Mouse (Mus musculus) gastrocnemius, postnatal 36 days (tissue): ENCODE measurements around the gene Slco2a1. TPM values are rescaled to one million over a fixed set of nuclear protein-coding genes. Genes with fewer than 3 reads are reported as not detected.
A peak's percentile ranks its signal among the peaks of the same experiment; 100 is the strongest.

Source experiments
- DNase-seq, 2 experiments: peaks; one replicate each; pipeline ENCODE4 v3.0.0; 2022
- intact Hi-C: fragments of 180-260 bp; cut with DNase I; formaldehyde crosslinking; loops from one replicate; pipeline ENCODE4 v1.15.1; 2025
- long read RNA-seq, 2 experiments: library from polyadenylated mRNA; stranded (forward); transcript quantifications; one replicate each; pipeline ENCODE4 v2.0.0; 2021
- total RNA-seq, 2 experiments: library from RNA; stranded (reverse); gene quantifications; 2 replicates each; pipeline ENCODE4 v1.2.3; 2021

Slco2a1 gene
- under 1 TPM; 0.54 to 0.64 TPM for total RNA-seq
- long read RNA-seq, experiment 1, partial matches to known transcripts = 0 of 1 reads
- long read RNA-seq, experiment 1, other reads (novel, unspliced or antisense) = 1 of 1 reads
- long read RNA-seq, experiment 2, partial matches to known transcripts = 0 of 1 reads
- long read RNA-seq, experiment 2, other reads (novel, unspliced or antisense) = 1 of 1 reads

GRCm38 (mm10) chr9:102988462-102988861, at the start of gene Slco2a1:
TSS of gene Slco2a1 (plus strand) at chr9:102988712.
- intact Hi-C loops = no loop called here
- DNase-seq = no peak

- intact Hi-C loops = no loop called here
- DNase-seq = no peak
These were observed 46.3 kb upstream of the Slco2a1 start for GRCm38 (mm10) chr9:102942221-102942620.

GRCm38 (mm10) chr9:102944891-102945290, 43.6 kb upstream of the Slco2a1 start:
- no peak for DNase-seq
- intact Hi-C loops = no loop called here

GRCm38 (mm10) chr9:102946469-102947015, 42.0 kb upstream of the Slco2a1 start:
- intact Hi-C loops = no loop called here
- DNase-seq = no peak

- intact Hi-C loops = no loop called here
- DNase-seq = no peak
These were observed 39.8 kb upstream of the Slco2a1 start for GRCm38 (mm10) chr9:102948706-102949105.

- intact Hi-C loops = no loop called here
- no peak for DNase-seq
These were observed 37.2 kb upstream of the Slco2a1 start for GRCm38 (mm10) chr9:102951091-102951994.

GRCm38 (mm10) chr9:102955866-102956265, 32.6 kb upstream of the Slco2a1 start:
- intact Hi-C loops = no loop called here

GRCm38 (mm10) chr9:102958703-102959102, 29.8 kb upstream of the Slco2a1 start:
- intact Hi-C loops = no loop called here
- no peak for DNase-seq

More at GRCm38 (mm10) chr9:102955866-102956265, 32.6 kb upstream of the Slco2a1 start:
- DNase-seq = no peak

GRCm38 (mm10) chr9:102961356-102962092, 27.0 kb upstream of the Slco2a1 start:
- DNase-seq = no peak
- intact Hi-C loops = no loop called here

- intact Hi-C loops = no loop called here
- no peak for DNase-seq
These were observed 26.3 kb upstream of the Slco2a1 start for GRCm38 (mm10) chr9:102962093-102962788.

- intact Hi-C loops = no loop called here
- DNase-seq = no peak
These were observed 25.2 kb upstream of the Slco2a1 start for GRCm38 (mm10) chr9:102963321-102963720.

GRCm38 (mm10) chr9:102964644-102965043, 23.9 kb upstream of the Slco2a1 start:
- intact Hi-C loops = no loop called here
- DNase-seq = no peak

GRCm38 (mm10) chr9:102972393-102973050, 16.0 kb upstream of the Slco2a1 start:
- intact Hi-C loops = no loop called here
- peak in 1 of 2 experiments; percentile 15 for DNase-seq

GRCm38 (mm10) chr9:102975887-102976286, 12.6 kb upstream of the Slco2a1 start:
- intact Hi-C loops = no loop called here
- DNase-seq = no peak

GRCm38 (mm10) chr9:102977090-102977489, 11.4 kb upstream of the Slco2a1 start:
- DNase-seq = no peak
- intact Hi-C loops = no loop called here

GRCm38 (mm10) chr9:102977791-102978492, 10.6 kb upstream of the Slco2a1 start:
- DNase-seq = peak; percentile 65 to 74
- intact Hi-C loops = no loop called here

- DNase-seq = no peak
- intact Hi-C loops = no loop called here
These were observed 9.4 kb upstream of the Slco2a1 start for GRCm38 (mm10) chr9:102979011-102979700.

GRCm38 (mm10) chr9:102979956-102980355, 8.6 kb upstream of the Slco2a1 start:
- intact Hi-C loops = no loop called here
- DNase-seq = no peak
